Mouse (Mus musculus) left cerebral cortex, postnatal 25 days (tissue): ENCODE measurements around the gene Col5a2. TPM values are rescaled to one million over a fixed set of nuclear protein-coding genes. Genes with fewer than 3 reads are reported as not detected.
"Not testable (repeated sequence)": the region's sequence is repeated elsewhere in the genome, so short reads cannot be mapped to it uniquely, and the experiment has no call there.

Experiments used
- DNase-seq, 2 experiments: peaks; one replicate each; pipeline ENCODE4 v3.0.0; 2022; ENCODE audit warnings: low spot score in 2 of 2, mixed read lengths in 1 of 2
- intact Hi-C: fragments of 180-260 bp; cut with DNase I; formaldehyde crosslinking; loops from one replicate; pipeline ENCODE4 v1.15.1; 2025
- total RNA-seq, 2 experiments: library from RNA; stranded (reverse); gene quantifications; 2 replicates each; pipeline ENCODE4 v1.2.3; 2021

Gene Col5a2
- total RNA-seq = 1 to 10 TPM; 3.4 to 3.8 TPM

- DNase-seq = peak; percentile 19 to 56
- intact Hi-C loops = no loop called here
Observed at GRCm38 (mm10) chr1:45502865-45503332, at the start of gene Col5a2. TSS of gene Col5a2 (minus strand) at chr1:45503282.

- intact Hi-C loops = no loop called here
- no peak for DNase-seq
Observed at GRCm38 (mm10) chr1:45550531-45550930, 47.4 kb upstream of the Col5a2 start.

DNA sequence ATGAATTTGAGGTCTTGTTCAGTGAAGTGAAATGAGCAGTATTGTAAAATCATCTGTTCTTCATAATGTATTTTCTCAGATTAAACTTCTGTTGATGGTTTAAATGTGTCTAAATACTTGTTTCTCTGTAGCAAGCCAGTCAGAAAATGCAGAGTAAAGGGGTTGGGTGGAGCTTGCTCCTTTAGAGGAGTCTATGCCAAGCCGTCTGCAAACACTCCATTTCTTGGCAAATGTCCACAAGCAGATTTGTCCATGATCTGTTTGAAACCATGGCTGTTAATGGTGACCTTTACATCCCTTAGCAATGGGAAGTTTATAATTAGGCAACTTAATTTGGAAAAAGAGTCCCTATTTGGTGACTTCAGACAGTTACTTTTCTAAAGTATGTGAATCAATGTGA is 38.8 kb upstream of the Col5a2 start:
- no peak for DNase-seq
- intact Hi-C loops = no loop called here

DNA sequence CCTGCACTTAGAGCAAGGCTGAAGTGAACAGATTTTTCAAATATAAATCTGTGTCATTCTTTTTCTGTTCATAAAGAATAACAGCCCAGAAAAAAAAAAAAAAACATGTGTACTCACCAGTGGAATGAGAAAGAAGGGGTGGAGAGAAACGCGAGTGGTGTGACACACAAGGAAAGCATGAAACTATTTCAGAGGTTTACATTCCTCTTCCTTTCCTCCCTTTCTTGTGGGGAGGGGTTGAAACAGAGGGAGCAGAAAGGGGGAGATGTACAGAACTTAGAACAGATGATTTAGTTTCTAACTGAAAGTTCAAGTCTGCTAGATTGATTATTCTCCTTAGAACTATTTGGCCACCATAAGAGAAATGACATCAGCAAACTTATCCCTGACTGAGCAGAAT is 38.1 kb upstream of the Col5a2 start:
- intact Hi-C loops = no loop called here
- DNase-seq = no peak

DNA sequence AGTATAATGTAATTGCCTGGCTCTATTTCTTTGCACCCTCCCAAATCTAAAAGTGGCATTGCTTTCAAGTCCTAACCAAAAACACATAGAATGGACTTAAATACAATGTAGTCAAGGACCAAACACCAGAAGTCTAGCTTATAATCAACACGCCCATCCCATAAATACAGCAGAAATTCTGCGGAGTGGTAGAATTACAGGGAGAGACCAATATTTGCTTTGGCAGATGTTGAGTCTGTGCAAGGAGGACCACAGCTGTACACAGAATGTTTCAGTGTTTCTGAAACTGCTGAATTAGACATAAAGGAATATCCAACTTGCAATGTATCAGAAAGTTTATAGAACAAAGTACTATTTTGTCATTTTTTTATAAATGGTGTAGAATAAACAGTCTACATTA is 28.4 kb upstream of the Col5a2 start:
- no peak for DNase-seq
- intact Hi-C loops = no loop called here

DNA sequence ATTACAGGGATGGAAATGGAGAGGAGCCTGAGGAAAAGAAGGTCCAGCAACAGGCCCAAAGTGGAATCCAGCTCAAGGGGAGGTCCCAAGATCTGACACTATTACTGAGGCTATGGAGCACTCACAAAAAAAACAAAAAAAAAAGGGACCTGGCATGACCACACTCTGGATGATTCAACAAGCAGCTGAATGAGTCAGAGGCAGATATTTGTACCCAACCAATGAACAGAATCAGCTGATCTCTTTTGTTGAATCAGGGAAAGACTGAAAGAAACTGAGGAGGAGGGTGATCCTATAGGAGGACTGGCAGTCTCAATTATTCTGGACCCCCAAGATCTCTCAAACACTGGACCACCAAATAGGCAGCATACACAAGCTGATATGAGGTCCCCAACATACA is 24.4 kb upstream of the Col5a2 start:
- intact Hi-C loops, DNase-seq: not testable (repeated sequence)

DNA sequence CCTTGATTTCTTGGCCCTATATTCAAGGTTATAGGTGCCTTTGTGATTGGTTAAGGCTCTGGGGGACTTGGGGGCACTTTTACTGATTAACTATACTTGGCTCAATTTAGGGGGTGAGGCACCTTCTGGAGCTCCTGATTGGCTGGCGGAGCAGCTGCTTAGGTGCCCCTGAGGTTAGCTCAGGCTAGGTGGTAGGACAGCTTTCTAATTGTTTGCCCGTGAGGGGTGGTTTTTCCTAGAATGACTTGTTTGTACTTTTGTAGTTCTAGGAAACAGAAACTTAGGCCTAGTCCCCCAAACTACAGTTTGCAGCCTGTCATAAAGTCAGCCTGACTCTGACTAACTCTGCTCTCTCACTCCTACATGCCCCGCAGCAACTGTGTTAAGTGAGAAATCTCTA is 20.5 kb upstream of the Col5a2 start:
- no peak for DNase-seq
- intact Hi-C loops = no loop called here

DNA sequence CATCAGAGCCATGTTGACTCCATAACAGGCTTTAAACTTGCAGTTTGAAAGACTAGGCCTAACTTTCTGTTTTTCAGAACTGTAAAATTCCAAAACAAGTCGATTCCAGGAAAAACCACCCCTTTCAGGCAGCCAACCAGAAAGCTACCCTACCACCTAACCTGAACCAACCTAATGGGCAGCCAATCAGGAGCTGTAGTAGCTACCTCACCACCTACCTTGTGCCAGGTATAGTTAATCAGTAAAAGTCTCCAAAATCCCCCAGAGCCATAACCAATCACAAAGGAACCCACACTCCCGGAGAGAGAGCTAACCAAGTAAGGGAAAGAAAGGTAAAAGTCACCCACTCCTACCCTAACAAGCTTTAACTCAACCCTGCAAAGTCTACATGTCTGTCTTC is 18.4 kb upstream of the Col5a2 start:
- intact Hi-C loops = no loop called here
- no peak for DNase-seq

DNA sequence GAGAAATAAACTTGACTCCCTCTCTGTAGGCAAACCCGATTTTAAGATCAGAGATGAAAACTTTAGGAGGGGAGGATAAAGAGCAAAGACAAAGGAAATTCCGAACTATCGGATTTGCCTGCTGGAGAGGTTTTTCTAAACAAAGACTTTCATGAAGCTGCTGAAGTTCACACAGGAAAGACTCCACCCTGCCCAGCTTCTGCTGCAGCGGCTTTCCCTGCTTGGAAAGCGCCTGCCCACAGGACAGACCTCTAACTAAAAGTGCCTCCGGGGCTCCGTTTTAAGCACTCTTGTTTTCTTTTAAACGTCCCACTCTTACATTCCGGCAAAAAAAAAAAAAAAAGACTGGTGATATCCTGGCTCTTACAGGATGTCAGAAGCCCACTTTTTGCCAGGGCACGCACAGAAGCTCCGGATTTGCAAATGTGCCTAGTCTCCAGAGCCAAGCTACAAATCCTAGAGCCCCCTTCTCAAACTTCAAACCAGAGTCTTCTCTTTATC is 791 bp downstream of the Col5a2 start:
- no peak for DNase-seq
- intact Hi-C loops = no loop called here

DNA sequence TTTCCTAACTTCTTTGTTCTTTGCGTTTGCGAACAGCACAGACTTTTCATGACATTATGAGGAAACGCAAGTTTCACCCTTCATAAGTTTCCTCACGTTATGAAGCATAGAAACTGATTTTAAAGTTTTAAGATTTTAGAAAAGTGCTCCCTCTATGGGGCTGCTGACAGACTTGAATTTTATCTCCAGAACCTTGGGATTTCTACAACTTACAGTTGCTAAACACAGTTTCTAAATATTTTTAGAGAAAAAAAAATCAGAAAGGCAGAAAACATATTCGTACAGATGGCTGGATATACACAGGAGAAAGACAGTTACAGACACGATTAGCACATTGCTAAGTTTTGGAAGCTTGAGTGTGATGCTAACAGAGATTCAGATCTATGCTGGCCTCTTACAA is 1.6 kb downstream of the Col5a2 start:
- DNase-seq = peak in 1 of 2 experiments; percentile 12
- intact Hi-C loops = no loop called here

DNA sequence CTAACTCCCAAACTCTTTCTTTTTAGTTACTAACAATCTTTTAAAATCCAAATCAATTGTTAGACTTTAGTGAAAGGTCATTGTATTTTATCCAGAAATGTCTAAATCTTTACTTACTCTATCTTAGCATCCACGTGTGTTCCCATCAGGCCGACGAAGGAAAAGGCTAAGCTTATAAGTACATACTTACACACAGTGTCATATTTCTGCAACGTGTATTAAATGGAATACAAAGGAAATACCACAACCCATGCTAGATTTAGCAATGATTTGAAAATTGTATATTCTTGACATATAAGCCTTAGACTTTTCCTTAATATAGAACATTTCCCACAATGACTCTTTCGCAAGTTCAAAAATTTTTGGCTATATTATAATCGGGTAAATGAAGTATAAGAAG is 2.6 kb downstream of the Col5a2 start:
- intact Hi-C loops = no loop called here
- DNase-seq = no peak

GRCm38 (mm10) chr1:45495025-45495424 is 8.1 kb downstream of the Col5a2 start:
- DNase-seq = no peak
- intact Hi-C loops = no loop called here

GRCm38 (mm10) chr1:45492130-45492723 is 10.9 kb downstream of the Col5a2 start:
- peak in 1 of 2 experiments; percentile 28 for DNase-seq
- intact Hi-C loops = no loop called here

GRCm38 (mm10) chr1:45490451-45490850 is 12.6 kb downstream of the Col5a2 start:
- intact Hi-C loops = no loop called here
- DNase-seq = no peak

DNA sequence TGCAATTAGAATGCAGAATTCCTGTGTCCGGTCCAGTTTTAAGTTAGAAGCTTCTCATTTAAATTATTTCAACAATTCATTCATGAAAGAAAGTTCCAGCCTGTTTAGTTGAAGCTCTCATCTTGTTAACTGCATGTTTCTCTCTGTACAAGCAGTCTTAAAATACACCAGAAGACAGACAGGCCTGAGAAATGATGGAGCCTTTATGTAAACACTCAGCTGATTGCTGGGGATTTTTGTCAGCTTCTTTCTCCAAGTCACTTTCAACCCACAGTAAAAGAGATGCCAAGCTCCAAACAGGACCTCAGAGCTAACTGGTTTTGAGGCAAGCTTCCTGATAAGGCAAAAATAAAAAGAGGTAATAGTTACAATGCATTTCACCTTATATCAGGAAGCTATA is 14.8 kb downstream of the Col5a2 start:
- DNase-seq = peak in 1 of 2 experiments; percentile 58
- intact Hi-C loops = no loop called here

DNA sequence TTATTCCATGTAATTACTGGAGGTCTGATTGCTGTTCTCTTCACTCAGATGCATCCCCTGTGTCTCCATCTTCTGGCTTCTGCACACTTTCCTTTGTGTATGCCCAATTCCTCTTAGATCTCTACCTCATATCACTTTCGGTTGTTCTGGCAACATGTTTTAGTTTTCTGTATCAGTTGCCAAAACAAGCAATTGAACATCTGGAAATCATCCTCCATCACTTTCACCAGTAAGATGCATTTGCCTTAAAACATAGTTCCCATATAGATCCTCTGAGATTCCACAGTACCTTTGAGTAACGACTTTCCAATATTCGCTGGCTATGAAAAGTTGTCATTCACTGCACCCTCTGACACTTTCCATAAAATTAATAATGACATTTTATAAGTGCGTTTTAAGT is 20.1 kb downstream of the Col5a2 start:
- intact Hi-C loops = no loop called here
- no peak for DNase-seq

GRCm38 (mm10) chr1:45481876-45482275 is 21.2 kb downstream of the Col5a2 start:
- no peak for DNase-seq
- intact Hi-C loops = no loop called here

GRCm38 (mm10) chr1:45479087-45479486 is 24.0 kb downstream of the Col5a2 start:
- DNase-seq = no peak
- intact Hi-C loops = no loop called here

DNA sequence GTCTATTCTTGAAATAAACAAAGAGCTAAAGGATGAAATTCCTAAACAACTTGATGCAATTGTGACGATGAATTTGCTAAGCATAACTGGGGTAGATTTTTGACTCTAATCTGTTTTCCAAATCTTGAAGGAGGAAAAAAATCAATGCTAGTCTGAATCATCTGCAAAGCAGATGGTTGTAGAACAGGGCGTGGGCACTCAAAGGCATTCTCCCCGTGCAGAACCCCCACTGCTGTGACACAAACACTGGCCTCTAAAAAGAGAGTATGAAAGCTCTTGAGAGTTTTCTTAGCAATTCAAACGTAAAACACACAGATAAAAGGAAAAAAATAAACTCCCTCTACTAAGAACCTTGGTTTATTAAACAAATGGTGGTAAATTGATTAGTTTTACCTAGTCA is 30.3 kb downstream of the Col5a2 start:
- intact Hi-C loops = no loop called here
- peak; percentile 31 to 81 for DNase-seq

GRCm38 (mm10) chr1:45460767-45461166 is 42.3 kb downstream of the Col5a2 start:
- no peak for DNase-seq
- intact Hi-C loops = no loop called here

- intact Hi-C loops = no loop called here
Observed at GRCm38 (mm10) chr1:45455763-45456162, 47.3 kb downstream of the Col5a2 start.

DNA sequence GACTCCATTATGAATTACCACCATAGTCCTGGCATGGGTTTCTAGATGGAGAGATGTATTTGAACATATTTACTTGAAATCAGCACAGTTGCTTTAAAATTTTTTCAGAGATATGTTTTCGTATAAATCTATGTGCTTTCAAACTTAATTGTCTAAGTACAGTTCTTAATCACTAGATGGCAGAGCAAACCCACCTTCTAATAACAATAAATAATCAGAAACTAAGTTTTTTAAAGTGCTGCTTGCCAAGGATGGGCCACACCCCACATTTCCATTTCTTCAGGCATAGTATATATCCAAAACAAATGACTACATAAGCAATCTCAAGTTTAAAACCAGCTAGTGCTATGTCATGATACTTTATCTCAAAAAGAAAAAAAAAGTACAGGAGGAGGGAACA is 54.2 kb downstream of the Col5a2 start:
- no peak for DNase-seq
- intact Hi-C loops = no loop called here

More at GRCm38 (mm10) chr1:45455763-45456162, 47.3 kb downstream of the Col5a2 start:
- no peak for DNase-seq
